Mouse (Mus musculus): ENCODE measurements around the gene Arhgap15. TPM values are rescaled to one million over a fixed set of nuclear protein-coding genes. Genes with fewer than 3 reads are reported as not detected.

Gene Arhgap15
- polyA plus RNA-seq, 1 experiment = 9.5 TPM

DNA sequence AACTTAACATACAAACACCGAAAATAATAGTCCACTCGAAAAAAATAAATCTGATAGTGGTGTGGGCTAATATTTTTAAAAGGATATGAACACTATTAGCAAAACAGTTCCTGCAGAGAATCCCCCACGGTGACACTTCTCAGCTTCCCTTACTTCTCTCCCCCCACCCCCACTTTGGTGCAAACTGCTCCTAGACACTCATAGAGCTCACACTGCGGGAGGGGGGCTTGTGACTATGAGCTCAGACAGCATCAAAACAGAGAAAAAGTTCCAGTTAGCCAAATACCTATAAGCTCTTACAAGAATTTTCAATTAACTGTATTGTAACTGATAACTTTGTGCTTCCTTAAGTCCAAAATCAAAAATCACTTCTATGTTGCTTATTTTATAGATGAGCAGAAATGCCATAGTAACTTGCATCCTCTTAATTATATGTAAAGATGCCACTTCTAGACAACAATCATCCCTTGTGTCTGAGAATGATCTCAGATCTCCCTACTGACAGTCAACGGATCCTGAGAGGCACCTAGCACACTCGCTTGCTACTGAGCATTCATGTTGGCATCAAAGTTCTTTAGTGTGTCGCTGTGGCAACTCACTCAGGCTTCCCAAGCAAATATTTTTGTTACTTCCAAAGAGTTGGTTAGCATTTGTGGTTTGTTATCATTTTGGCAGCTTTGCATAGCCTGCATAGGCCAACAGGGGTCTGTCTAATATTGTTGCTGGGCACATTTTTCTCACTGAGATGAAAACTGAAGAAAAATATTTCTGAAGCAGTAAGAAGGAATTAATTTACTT is 493.2 kb downstream of the Arhgap15 start:
- no peak for DNase-seq
- Histone ChIP-seq H3K36me3 (ENCODE audit: control insufficient read depth, insufficient read depth, low read length) (peaks cover 5% of the 10 kb centered on the region; the same call in 1 of the 2 replicates), H3K27me3 (ENCODE audit: control insufficient read depth, insufficient read depth, low read length) (no peaks in the 10 kb centered on the region), H3K4me1 (replicated peaks; ENCODE audit: control insufficient read depth, insufficient read depth, low read length) (no peaks in the 10 kb centered on the region), H3K4me3 (ENCODE audit: control insufficient read depth, insufficient read depth, low read length) (no peak overlapping the region), H3K27ac (ENCODE audit: control insufficient read depth, insufficient read depth, low read length) (no peak overlapping the region)
- TF ChIP-seq CTCF (IDR thresholded peaks at IDR 0.05; ENCODE audit: borderline replicate concordance, control insufficient read depth, extremely low read depth, insufficient read depth, low read length, poor library complexity) = no peak
- no peak for TF ChIP-seq POLR2A (IDR thresholded peaks at IDR 0.05; ENCODE audit: control insufficient read depth, extremely low read depth, insufficient read depth, low read length, poor library complexity)
- 92% methylated on average over 7 of the region's 7 CpGs for WGBS

DNA sequence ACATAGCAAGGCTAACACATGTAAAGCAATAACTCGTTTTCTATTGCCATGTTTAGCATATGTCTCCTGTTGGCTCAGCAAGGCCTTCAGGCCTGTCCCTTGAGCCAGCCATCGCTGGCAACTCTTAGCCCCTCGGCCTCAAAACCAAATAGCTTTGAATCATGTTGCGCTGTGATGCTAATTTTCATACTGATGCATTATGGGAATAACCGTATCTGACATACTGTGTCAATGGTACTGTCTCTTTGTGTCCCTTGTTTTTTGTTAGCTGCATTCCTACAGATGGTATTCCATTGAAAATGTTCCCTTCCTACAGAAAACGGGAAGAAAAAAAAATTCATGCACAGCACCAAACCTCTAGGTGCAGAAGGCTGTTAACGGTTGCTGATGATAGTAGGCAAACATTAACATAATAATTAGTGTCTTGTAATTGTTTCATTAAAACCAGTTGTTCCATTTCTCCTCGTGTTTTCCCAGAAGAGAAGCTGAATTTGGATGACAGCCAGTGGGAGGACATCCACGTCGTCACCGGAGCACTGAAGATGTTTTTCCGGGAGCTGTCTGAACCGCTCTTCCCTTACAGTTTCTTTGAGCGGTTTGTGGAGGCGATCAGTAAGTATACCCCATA is 494.1 kb downstream of the Arhgap15 start:
- 98% methylated on average over 15 of the region's 15 CpGs for WGBS
- H3K4me1 ChIP-seq (replicated peaks; ENCODE audit: control insufficient read depth, insufficient read depth, low read length) = no peaks in the 10 kb centered on the region
- no peak overlapping the region for H3K4me3 ChIP-seq (ENCODE audit: control insufficient read depth, insufficient read depth, low read length)
- H3K27me3 ChIP-seq (ENCODE audit: control insufficient read depth, insufficient read depth, low read length) = no peaks in the 10 kb centered on the region
- TF ChIP-seq CTCF (IDR thresholded peaks at IDR 0.05; ENCODE audit: borderline replicate concordance, control insufficient read depth, extremely low read depth, insufficient read depth, low read length, poor library complexity) = no peak
- TF ChIP-seq POLR2A (IDR thresholded peaks at IDR 0.05; ENCODE audit: control insufficient read depth, extremely low read depth, insufficient read depth, low read length, poor library complexity) = no peak
- H3K36me3 ChIP-seq (ENCODE audit: control insufficient read depth, insufficient read depth, low read length) = peaks cover 5% of the 10 kb centered on the region; the same call in 1 of the 2 replicates
- H3K27ac ChIP-seq (ENCODE audit: control insufficient read depth, insufficient read depth, low read length) = no peak overlapping the region
- DNase-seq = no peak

DNA sequence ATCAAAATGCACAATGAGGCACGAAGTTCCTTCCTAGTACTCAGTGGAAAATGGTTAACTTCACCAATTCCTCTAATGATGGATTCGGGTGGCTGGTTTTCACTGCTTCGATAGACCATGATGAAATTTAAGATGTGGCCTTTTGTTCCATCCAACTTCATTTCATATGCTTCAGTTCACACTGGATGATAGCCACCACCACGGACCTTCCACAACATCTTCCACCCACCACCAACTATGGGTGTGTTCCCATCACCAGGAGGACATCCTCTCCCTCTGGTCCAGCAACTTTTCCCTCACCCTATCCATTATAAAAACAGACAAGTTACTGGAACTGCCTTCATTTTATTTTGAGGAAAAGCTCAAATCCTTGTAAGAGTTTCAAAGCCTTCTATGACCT is 506.7 kb downstream of the Arhgap15 start:
- Histone ChIP-seq H3K27ac (ENCODE audit: control insufficient read depth, insufficient read depth, low read length) (no peak overlapping the region), H3K27me3 (ENCODE audit: control insufficient read depth, insufficient read depth, low read length) (no peaks in the 10 kb centered on the region), H3K4me3 (ENCODE audit: control insufficient read depth, insufficient read depth, low read length) (no peak overlapping the region), H3K36me3 (ENCODE audit: control insufficient read depth, insufficient read depth, low read length) (peaks cover 3% of the 10 kb centered on the region; the same call in 1 of the 2 replicates), H3K4me1 (replicated peaks; ENCODE audit: control insufficient read depth, insufficient read depth, low read length) (no peaks in the 10 kb centered on the region)
- DNase-seq = no peak
- WGBS = 91% methylated on average over 4 of the region's 4 CpGs
- no peak for TF ChIP-seq POLR2A (IDR thresholded peaks at IDR 0.05; ENCODE audit: control insufficient read depth, extremely low read depth, insufficient read depth, low read length, poor library complexity)
- TF ChIP-seq CTCF (IDR thresholded peaks at IDR 0.05; ENCODE audit: borderline replicate concordance, control insufficient read depth, extremely low read depth, insufficient read depth, low read length, poor library complexity) = no peak

DNA sequence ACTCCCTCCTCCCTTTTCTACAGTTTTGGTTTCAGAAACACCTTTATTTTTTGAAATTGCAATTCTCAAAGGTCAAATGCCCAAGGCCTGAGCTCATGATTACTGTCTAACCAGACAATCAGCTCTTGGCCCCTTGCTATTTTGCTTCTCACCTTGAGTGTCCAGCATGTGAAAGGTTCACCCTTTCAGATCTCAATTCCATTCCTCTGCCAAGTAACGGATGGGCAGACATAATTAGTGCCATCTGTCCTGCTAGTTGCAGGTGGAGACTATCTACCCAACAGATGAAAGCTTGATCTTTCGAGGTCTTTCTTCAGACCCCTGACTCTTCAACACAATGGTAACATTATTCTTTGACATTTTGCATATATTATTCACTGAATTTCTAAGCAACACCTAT is 509.3 kb downstream of the Arhgap15 start:
- TF ChIP-seq CTCF (IDR thresholded peaks at IDR 0.05; ENCODE audit: borderline replicate concordance, control insufficient read depth, extremely low read depth, insufficient read depth, low read length, poor library complexity) (no peak), POLR2A (IDR thresholded peaks at IDR 0.05; ENCODE audit: control insufficient read depth, extremely low read depth, insufficient read depth, low read length, poor library complexity) (no peak)
- 98% methylated on average over 2 of the region's 2 CpGs for WGBS
- H3K4me3 ChIP-seq (ENCODE audit: control insufficient read depth, insufficient read depth, low read length) = no peak overlapping the region
- H3K27ac ChIP-seq (ENCODE audit: control insufficient read depth, insufficient read depth, low read length) = no peak overlapping the region
- H3K27me3 ChIP-seq (ENCODE audit: control insufficient read depth, insufficient read depth, low read length) = no peaks in the 10 kb centered on the region
- no peak for DNase-seq
- H3K4me1 ChIP-seq (replicated peaks; ENCODE audit: control insufficient read depth, insufficient read depth, low read length) = no peaks in the 10 kb centered on the region
- peaks cover 3% of the 10 kb centered on the region; the same call in 1 of the 2 replicates for H3K36me3 ChIP-seq (ENCODE audit: control insufficient read depth, insufficient read depth, low read length)

DNA sequence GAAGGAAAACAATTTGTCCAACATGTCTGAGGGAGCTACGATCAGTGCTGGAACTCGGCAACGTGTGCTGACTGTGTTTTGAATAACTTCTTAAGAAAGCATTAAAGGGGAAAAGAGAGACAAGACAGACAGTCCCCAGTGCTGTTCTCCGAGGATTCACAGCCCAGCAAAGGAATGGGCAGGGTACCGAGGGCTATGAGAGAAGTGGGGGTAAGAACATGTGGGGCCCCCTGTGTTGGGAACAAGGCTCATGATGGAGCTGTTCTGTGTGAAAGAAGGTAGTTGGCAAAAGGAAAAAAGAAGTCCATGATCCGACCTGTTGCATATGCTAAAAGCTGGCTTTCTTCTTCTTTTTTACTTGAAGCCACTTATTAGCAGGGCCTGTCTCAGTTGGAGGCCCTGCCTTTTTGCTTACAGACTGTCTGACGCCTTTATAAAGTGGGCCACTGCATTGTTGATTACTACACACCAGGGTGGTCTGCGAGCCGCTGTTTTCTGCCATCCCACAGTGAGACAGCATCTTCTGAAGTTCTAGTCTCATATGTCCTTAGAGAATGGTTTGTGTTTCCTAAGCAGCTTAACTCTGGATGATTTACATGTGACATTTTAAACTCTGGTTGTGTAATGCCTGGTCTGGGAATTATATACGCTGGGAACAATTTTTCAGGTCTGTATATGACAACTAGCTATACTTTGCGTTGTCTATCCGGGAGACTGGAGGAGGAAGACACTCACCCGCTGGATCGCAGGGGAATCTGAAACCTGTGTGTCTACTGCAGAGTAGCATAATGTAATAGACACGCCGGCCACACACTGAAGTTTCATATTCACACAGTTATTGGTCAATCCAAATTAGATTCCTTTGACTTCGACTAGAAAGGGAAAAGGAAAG is 523.1 kb downstream of the Arhgap15 start:
- TF ChIP-seq CTCF (IDR thresholded peaks at IDR 0.05; ENCODE audit: borderline replicate concordance, control insufficient read depth, extremely low read depth, insufficient read depth, low read length, poor library complexity) (no peak), POLR2A (IDR thresholded peaks at IDR 0.05; ENCODE audit: control insufficient read depth, extremely low read depth, insufficient read depth, low read length, poor library complexity) (no peak)
- DNase-seq = no peak
- no peak overlapping the region for H3K27ac ChIP-seq (ENCODE audit: control insufficient read depth, insufficient read depth, low read length)
- H3K27me3 ChIP-seq (ENCODE audit: control insufficient read depth, insufficient read depth, low read length) = no peaks in the 10 kb centered on the region
- 93% methylated on average over 17 of the region's 17 CpGs for WGBS
- H3K36me3 ChIP-seq (ENCODE audit: control insufficient read depth, insufficient read depth, low read length) = no peaks in the 10 kb centered on the region
- no peak overlapping the region for H3K4me3 ChIP-seq (ENCODE audit: control insufficient read depth, insufficient read depth, low read length)
- no peaks in the 10 kb centered on the region for H3K4me1 ChIP-seq (replicated peaks; ENCODE audit: control insufficient read depth, insufficient read depth, low read length)

DNA sequence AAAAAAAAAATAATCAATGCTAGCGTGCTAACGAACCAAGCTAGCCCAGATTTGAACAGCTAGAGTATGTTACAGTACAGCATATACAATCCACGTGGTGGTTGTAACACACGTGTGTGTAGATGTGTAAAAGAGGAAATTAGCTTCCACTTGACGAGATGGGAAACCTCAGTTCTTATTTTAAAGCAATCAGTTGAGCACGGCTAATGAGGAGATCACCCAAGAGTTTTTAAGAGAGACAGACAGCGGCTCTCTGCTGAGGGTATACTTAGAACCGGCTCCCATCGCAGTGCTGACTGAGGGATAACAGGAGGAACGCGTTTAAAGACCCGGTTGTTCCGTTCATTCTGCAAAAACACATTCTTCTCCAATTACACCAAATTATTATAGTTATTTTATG is 524.0 kb downstream of the Arhgap15 start:
- TF ChIP-seq CTCF (IDR thresholded peaks at IDR 0.05; ENCODE audit: borderline replicate concordance, control insufficient read depth, extremely low read depth, insufficient read depth, low read length, poor library complexity) (no peak), POLR2A (IDR thresholded peaks at IDR 0.05; ENCODE audit: control insufficient read depth, extremely low read depth, insufficient read depth, low read length, poor library complexity) (no peak)
- Histone ChIP-seq H3K4me1 (replicated peaks; ENCODE audit: control insufficient read depth, insufficient read depth, low read length) (no peaks in the 10 kb centered on the region), H3K4me3 (ENCODE audit: control insufficient read depth, insufficient read depth, low read length) (no peak overlapping the region), H3K27ac (ENCODE audit: control insufficient read depth, insufficient read depth, low read length) (no peak overlapping the region), H3K36me3 (ENCODE audit: control insufficient read depth, insufficient read depth, low read length) (no peaks in the 10 kb centered on the region), H3K27me3 (ENCODE audit: control insufficient read depth, insufficient read depth, low read length) (no peaks in the 10 kb centered on the region)
- no peak for DNase-seq
- WGBS = 95% methylated on average over 13 of the region's 13 CpGs
